Mouse (Mus musculus) adrenal gland, postnatal 10 days (tissue): ENCODE results near the gene Actr5. TPM values are rescaled to one million over a fixed set of nuclear protein-coding genes. Genes with fewer than 3 reads are reported as not detected.

Experiments used
- DNase-seq: peaks from one replicate; pipeline ENCODE4 v3.0.0; 2021; ENCODE audit warnings: mixed read lengths
- total RNA-seq, 2 experiments: library from RNA; stranded (reverse); gene quantifications; 2 replicates each; pipeline ENCODE4 v1.2.3; 2021

Gene Actr5
- total RNA-seq, 2 experiments from 2014 or later = 10.7 to 12.7 TPM

- DNase-seq = peak; percentile 53
These were observed 10.9 kb upstream of the Actr5 start for GRCm38 (mm10) chr2:158613541-158614417.

- no peak for DNase-seq
These were observed 10.2 kb upstream of the Actr5 start for GRCm38 (mm10) chr2:158614418-158614955.

DNA sequence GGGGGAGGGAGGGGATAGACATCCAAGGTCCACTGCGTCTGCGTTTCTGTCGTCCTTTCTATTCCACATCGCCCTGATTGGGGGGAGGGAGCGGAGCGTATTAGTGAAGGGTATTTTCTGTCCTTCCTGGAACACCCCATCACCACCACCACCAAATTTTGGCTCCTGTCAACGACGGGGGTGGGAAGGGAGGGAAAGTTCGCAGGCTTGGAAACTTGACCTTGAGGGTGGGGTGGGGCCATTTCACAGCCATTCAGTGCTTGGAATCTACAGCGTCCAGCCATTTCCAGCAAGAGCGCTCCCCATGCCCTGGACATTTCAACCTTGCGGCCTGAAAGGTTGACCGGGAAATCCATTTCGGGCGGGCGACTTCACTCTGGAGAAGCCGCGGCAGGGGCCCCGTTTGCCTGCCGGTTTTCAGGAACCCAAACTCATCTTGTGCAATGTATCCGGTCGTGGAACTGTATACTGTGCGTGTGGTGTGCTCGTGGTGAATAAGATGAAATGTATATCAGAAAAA, 9.5 kb upstream of the Actr5 start:
- DNase-seq = no peak

DNA sequence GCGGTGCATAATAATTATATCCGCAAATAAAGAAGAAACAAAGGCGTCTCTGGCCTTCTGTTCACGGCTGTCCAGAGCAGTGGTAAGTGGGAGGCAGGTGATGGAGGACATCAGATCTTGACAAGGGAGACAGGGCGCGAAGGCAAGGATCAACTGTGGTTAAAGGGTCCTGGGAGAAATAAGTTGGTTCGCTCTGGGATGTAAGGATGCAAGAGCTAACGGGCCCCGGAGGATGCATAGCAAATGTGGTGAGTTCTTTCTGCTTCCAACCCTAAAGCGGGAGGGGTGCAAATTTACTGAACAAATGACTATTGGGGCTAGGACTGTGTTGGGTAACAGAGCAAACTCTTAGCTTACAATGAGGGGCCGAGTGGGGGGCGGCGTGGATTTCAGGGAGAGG, 9.0 kb upstream of the Actr5 start:
- no peak for DNase-seq

- no peak for DNase-seq
These were observed 8.4 kb upstream of the Actr5 start for GRCm38 (mm10) chr2:158616296-158616695.

GRCm38 (mm10) chr2:158616790-158617189, 7.9 kb upstream of the Actr5 start:
- DNase-seq = no peak

DNA sequence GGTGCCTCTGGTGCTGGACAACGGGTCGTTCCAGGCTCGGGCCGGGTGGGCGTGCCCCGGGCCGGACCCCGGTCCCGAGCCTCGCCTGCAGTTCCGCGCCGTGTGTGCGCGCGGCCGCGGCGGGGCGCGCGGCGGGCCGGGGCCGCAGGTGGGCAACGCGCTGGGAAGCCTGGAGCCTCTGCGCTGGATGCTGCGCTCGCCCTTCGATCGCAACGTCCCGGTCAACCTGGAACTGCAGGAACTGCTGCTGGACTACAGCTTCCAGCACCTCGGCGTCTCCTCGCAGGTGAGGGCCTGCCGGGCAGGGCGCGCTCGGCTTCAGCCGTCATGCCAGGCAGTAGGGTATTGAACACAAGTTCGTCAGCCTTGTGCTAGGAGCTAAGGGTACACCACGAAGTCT, 543 bp downstream of the Actr5 start:
- peak; percentile 53 for DNase-seq

- DNase-seq = no peak
These were observed 1.0 kb downstream of the Actr5 start for GRCm38 (mm10) chr2:158625697-158626096.

DNA sequence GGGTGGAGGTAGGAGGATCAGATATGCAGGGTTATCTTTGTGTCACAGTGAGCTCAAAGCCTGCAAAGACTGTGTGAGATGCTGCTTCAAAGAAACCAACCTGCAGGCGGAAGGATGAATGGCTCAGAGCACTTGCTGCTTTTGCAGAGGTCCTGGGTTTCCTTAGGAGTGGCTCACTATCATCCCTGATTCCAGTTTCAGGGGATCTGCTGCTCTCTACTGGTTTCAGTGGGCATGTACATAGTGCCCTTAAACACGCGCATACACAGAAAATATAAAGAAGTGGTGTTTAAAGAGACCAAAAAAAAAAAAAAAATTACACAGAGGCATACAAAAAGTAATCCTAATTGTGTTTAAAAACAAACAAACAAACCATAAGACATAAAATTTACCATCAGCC, 4.2 kb downstream of the Actr5 start:
- no peak for DNase-seq

DNA sequence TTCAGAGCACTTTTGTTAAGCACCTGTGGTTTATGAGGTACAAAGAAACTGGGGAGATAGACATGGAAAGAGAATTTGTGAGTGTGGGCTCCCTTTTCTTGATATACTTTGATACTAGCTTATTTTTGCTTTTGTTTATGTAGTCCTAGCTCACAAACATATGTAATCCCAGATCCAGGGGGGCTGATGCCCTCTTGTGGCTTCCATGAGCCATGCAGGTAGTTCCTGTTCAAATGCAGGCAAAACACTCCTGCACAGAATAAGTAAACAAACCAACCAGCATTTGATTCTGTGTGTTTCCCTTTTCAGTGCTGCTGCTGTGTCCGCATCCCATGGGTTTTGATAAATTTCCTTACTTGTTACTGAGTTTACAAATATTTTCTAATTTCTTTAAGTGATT, 4.7 kb downstream of the Actr5 start:
- DNase-seq = peak; percentile 46

GRCm38 (mm10) chr2:158631873-158632272, 7.2 kb downstream of the Actr5 start:
- no peak for DNase-seq

DNA sequence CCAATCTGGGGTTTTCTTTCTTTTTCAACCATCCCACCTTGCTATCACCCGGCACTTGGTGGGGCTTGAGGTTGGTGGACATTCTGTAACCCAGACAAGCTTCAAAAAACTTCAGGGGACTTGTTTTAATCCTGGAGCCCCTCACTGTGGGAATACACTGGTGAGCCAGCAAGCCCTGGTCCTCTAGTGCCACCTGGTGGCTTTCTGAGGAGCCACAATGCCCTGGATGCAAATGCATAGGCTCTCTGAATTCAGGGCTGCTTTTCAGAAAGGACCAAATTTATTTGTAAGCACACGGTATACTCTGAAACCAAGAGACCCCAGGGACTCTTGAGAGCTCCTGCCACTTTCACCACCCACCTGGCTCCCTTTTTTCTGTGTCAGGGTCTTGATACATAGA, 17.2 kb downstream of the Actr5 start:
- DNase-seq = peak; percentile 81

DNA sequence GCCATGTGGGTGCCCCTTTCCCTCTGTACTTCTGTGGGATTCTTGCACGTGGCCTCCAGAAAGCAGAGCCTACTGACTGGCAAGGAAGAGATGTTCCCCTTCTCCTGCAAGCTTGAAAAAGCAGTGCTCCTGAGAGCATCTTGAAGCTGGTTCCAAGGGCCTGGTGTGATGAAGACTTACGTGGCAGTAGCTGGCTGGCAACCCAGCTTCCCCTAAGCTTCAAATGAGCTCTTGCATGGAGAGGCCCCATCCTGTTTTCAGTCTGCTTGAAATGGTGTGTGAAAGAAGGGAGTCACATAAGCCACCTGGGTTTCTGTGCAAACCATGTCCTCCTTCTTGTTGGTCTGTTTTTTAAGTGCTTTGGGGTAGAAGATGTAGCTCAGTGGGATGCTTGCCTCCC, 17.9 kb downstream of the Actr5 start:
- no peak for DNase-seq

DNA sequence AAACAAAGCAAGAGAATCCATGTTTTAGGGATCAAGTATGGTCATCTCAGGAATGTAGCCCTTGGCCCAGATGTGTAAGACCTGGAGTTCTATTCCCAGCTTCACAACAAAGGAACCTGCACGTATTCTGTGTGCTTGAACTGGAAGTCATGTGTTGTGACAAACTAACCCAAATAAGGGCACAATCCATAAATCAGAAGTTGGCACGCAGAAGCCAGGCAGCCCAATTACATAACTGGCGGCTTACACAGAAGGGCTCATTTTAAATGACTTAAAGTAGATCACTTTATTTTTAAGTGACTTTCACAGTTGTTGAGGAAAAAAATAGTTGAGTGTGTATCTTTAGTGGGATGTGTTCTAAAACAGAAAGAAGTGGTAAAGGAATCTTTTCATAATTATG, 19.1 kb downstream of the Actr5 start:
- DNase-seq = no peak

DNA sequence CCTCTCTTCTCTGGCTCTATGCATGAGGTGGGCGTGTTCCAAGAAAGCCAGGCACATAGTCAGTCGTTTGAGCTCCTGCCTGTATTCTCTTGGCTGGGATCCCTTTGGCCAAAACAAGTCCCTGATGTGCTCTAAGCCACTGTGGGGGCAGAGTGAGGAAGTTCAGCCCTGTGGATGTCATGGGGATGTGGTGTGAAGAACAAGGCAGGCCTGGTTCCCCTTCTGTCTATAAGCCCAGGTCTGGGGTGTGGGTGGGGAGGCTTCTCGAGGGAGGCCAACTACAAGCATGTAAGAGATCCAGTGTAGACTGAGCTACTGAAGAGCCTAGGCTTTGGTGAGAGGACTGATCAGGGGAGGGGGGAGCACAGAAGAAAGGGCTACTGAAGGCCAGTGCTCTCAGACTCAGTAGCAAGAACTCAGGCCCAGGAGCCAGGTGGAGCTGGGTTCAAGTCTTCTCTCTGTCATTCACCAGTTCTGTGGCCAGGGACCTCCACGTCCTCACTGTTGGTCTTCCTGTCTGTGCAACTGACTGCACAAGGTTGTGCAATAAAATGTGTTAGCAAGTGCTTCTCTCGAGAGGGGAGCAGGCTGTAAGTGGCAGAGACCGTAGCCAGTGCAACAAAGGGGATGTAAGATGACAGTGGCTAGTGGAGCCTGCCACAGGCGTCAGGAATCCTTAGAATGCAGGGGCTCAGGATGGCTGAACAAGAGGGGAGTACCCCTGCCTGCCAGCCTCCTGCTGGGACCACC, 26.6 kb downstream of the Actr5 start:
- DNase-seq = no peak

DNA sequence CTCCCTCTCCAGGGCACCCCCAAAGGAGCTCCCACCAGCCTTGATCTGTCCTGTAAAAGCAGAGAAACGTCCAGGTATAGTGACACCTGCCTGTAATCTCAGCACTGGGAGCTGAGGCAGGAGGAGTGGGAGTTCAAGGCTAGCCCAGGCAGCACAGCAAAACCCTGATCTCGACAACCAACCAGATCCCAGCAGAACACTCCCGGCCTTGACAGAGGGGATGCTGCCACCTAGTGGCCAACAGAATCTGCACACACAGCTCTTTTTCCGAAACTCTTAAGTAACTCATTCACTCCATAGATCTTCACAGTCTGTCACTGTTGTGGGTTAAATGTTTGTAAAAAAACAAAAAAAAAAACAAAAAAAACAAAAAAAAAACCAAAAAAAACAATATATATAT, 28.3 kb downstream of the Actr5 start:
- peak; percentile 84 for DNase-seq

DNA sequence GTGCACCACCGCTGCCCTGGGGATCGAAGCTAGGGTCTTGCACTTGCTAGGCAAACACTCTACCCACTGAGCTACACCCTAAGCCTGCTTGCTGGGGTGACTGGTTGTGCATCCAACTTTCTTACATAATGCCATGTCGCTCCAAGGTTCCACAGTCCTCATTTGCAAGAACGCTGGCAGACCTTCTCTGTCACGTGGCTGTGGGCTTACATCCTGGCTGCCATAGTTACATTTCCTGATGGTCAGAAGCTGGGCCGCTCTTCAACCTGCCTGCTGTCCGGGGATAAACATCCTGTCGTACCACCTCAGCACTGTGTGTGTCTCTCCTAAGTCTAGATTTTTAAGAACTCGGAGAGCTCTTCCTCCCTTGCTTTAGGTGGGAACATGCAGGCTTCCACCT, 30.0 kb downstream of the Actr5 start:
- DNase-seq = peak; percentile 51

DNA sequence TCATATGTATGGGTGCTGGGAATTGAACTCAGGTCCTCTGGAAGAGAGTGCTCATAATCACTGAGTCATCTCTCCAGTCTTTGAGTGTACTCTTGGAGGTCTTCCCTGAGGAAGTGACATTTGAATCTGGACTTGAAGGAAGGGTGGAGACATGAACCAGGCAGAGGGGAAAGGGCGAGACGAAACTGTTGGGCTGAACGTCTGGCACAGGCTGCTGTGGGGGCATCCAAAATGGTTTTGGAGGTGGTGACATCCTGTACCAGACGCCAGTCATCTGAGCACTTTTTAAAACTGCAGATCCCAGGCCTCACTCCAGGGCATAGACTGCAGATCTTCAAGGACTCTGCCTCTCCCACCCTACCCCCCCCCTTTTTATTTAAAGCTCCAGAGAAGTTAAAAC, 31.1 kb downstream of the Actr5 start:
- DNase-seq = no peak

DNA sequence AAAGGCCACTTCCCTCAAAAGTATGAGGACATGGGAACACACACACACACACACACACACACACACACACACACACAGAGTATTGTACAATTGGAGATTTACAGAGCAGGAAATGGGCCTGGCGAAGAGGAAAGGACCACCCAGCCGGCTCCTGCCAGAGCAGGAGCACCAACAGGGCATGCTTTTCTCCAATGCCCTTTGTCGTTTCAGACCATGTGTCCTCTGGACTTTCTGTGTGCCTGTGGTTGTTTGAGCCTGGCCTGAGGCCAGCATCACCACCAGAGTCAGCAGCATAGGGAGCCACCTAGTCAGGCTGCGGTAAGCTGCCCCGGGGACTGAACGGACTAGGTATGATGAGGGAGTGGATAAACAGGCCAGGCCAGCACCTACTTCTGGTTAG, 34.1 kb downstream of the Actr5 start:
- DNase-seq = peak; percentile 54

DNA sequence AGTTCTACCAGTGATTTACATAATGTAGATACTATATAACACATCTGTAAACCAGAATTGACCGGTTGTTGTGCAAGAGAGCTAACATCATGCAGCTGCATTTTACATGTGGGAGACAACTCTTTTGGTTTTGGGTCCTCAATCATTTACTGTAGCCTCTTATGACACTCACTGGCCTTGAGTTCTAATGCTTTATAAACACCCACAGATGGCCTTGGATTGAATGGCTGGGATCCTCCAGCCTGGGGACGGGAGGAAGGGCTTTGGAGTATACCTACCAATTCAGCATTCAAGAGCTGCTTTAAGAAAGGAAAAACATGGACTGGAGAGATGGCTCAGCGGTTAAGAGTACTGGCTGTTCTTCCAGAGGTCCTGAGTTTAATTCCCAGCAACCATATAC, 34.7 kb downstream of the Actr5 start:
- DNase-seq = no peak

- DNase-seq = no peak
These were observed 40.4 kb downstream of the Actr5 start, which contains the start of gene Ppp1r16b for GRCm38 (mm10) chr2:158665098-158665497. Gene Ppp1r16b, plus strand, starts transcription at chr2:158665398.

DNA sequence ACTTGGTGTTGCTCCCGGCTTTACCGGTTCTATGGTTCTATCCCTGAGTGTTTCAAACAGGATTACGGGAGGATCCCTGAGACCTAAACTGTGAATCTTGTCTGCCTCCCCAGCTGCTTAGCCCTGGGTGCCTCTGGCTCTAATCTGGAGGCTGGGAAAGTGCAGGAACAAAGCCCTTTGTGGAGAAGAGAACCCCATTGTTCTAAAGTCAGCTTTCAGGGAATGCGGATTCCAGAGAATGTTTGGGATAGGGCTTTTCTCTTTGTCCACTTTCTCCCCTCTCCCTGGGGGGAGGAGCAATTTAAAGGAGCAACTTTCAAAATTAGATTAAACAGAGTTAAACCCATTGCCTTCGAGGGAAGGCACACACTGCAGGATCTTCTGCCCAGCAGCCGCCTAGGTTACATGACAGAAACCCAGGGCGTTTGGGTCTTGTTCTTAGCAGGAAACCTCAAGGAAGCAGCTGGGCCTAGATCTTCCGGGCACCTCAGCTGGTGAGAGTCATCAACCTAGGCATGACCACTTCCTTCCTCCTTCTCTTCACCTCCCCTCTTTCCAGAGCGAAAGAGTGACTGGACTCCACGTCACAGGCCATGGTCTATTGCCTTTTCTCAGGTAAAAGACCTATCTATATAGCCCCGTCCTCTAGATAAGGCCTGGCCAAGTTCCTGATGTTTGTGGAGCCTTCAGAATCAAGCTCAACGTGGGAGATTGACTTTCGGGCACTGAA, 41.5 kb downstream of the Actr5 start:
- no peak for DNase-seq
